Mouse (Mus musculus): Measurements from ENCODE around the gene Rprml.

Gene Rprml

GRCm38 (mm10) chr11:103649301-103649982, at the start of gene Rprml:
Gene Rprml, plus strand, starts transcription at chr11:103649570.
- DNase-seq (ENCODE audit: low read depth): no peak

DNA sequence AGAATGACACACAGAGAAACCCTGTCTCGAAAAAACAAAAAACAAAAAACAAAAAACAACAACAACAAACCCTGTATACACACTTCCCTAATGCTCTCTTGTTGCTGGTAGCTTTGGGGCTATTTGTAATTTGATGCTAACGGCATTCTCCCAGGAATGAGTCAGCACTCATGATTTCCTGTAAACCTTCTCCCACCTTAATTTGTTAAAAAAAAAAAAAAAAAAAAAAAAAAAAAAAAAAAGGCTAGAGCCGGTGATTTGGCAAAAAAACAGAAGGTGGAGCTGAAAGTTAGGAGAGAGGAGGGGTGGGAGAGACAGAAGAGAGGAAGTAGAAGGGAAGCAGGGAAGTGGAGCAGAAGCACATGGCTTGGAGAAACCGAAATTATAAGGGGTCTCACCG, 42.8 kb upstream of the Rprml start:
- no peak for DNase-seq (ENCODE audit: low read depth)

DNA sequence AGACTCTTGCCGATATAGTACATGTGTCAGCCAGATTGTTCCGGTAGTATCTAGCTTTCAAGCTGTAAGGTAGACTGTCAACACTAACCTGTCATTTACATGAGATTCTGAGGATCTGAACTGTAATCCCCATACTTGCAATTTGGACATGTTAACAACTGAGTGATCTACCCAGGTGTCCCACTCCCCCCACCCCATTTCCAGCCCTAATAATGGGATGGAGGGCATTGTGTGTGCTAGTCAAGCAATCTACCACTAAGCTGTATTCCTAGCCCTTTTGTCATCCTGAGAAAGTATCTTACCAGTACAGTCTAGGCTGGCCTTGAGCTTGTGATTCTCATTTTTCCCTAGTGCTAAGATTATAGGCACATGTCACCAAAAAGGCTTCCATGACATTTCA, 38.6 kb upstream of the Rprml start:
- DNase-seq (ENCODE audit: low read depth): no peak

GRCm38 (mm10) chr11:103621040-103621439, 28.3 kb upstream of the Rprml start, which contains the start of gene Gm884:
Gene Gm884, minus strand, starts transcription at chr11:103621140.
- DNase-seq (ENCODE audit: low read depth): no peak

- no peak for DNase-seq (ENCODE audit: low read depth)
Observed at GRCm38 (mm10) chr11:103627453-103627852, 21.9 kb upstream of the Rprml start.

GRCm38 (mm10) chr11:103634806-103635205, 14.6 kb upstream of the Rprml start:
- DNase-seq (ENCODE audit: low read depth): no peak

GRCm38 (mm10) chr11:103635481-103635880, 13.9 kb upstream of the Rprml start:
- DNase-seq (ENCODE audit: low read depth): no peak

- DNase-seq (ENCODE audit: low read depth): no peak
Observed at GRCm38 (mm10) chr11:103636261-103636660, 13.1 kb upstream of the Rprml start.

GRCm38 (mm10) chr11:103638790-103639189, 10.6 kb upstream of the Rprml start, which contains the start of gene Lyzl6:
Gene Lyzl6, minus strand, starts transcription at chr11:103638890.
- DNase-seq (ENCODE audit: low read depth): no peak

- peak; percentile 52 for DNase-seq (ENCODE audit: low read depth)
Observed at GRCm38 (mm10) chr11:103639407-103639946, 9.9 kb upstream of the Rprml start.

GRCm38 (mm10) chr11:103643211-103643610, 6.2 kb upstream of the Rprml start:
- DNase-seq (ENCODE audit: low read depth): no peak

DNA sequence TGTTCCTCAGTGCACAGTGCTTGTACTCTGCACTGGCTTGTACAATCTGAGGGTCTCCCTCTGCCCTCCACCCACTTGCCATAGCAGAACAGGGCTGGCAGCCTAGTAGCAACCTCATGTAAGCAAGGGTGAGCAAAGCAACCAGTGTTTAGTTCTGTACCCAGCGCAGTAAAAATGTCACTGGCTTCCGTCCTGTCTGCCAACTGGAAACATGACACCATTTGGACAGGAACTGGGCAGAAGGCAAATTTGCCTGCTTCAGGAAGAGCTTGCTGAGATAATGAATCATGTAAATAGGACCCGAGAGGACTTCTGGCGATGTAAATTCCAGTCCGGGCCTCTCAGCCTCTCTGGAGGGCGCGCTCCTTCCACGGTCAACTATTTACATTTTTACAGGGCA, 3.6 kb upstream of the Rprml start:
- DNase-seq (ENCODE audit: low read depth): no peak

DNA sequence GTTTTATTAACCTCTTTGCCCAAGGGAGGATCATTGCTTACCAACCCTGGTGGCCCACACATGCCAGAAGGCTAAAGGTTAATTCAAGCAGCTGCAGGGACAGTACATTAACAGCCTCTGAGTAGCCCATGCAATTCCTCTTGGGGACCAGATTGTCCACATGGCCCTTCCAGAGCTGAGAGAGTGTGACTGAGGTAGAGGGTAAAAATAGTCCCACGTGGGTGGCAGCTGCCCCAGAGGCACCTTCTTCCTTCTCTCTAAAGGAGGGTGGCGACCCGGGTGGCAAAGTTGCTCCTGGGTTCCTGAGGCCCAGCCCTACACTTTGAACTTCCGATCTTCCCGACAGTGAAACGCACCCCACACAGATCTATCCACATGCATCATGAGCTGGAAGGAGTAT, 3.1 kb upstream of the Rprml start:
- DNase-seq (ENCODE audit: low read depth): no peak

- no peak for DNase-seq (ENCODE audit: low read depth)
Observed at GRCm38 (mm10) chr11:103647921-103648620, 1.3 kb upstream of the Rprml start.

DNA sequence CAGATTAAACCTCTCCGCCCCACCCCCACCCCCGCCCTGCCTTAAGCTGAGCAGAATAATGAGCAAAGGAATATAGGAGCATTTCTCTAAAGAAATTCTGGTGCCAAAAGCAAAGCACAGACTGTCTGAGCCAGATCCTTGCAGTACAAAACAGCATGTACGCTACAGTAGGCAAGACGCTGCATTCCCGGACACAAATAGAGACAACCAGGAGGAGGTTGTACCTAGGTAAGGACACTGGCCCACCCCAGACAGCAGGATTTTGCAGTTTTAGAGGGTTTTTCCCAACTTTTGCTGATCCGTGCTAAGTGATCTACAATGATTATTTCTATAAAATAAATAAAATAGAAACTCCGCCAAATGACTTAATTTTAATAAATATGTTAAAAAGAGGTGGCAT, 714 bp upstream of the Rprml start:
- DNase-seq (ENCODE audit: low read depth): no peak

GRCm38 (mm10) chr11:103649983-103650493, 668 bp downstream of the Rprml start:
- DNase-seq (ENCODE audit: low read depth): no peak

DNA sequence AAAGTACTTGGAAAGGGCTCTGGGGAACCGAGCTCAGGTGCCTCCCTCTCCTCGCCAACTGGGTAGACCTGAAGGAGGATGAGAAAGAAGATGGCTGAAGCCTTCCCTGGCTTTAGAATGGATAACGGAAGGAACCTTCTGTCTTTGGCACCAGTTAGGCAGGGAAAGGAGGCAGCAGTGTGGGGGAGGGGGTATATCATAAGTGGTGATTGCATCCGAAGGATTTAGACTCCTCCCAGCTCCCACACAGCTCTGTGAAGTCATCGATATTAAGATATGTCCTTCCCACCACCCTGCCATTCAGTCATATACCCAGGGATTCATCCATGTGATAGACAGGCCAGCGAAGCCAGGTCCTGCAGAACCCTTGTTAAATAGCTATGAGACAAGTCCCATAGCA, 2.1 kb downstream of the Rprml start:
- DNase-seq (ENCODE audit: low read depth): no peak

DNA sequence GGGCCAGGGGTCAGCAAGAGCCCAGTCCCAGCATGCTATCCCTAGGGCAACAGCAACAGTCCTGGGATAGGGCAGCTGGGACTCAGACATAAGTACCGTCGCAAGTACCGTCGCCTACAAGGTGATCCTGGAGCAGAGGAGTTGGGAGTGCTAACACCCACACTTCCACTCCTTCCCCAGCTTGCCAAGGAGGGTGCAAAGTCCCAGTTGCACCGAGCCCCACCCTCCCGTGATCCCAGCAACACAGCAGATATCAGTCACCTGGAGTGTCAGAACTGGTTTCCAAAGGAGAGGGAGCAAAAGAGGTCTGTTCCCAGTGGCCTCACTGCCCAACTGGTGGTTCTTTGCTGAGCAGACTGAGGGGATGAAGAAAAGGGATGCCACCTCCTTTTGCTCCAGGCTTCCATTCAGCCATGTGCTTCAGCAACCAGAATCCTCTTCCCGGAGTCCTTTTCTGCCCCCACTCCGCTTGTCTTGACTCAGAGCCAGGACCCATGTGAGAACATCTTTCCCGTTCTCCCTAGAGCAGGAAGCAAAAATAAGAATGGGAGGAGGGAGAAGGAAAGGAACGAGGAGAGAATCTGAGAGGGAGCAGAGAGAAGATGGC, 4.1 kb downstream of the Rprml start:
- no peak for DNase-seq (ENCODE audit: low read depth)

DNA sequence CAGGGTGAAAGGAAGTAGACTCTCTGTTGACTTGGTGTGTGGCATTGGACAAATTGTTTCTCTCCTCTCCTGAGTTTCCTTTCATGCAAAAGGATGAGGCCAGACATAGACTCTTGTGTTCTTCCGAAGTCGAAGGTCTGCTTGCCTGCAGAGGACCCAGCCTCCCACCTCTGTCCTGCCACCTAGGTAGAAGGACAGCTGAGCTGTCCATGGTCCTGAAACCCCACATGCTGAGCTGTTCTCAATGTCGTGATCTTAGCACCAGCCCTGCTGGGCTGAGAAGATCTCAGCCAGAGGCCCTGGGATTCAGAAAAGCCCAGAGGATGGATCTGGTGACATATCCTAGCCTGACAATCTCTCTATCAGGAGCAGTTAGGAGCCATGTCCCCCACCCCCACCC, 7.2 kb downstream of the Rprml start:
- DNase-seq (ENCODE audit: low read depth): peak; percentile 31

- DNase-seq (ENCODE audit: low read depth): no peak
Observed at GRCm38 (mm10) chr11:103658189-103658588, 8.8 kb downstream of the Rprml start.

DNA sequence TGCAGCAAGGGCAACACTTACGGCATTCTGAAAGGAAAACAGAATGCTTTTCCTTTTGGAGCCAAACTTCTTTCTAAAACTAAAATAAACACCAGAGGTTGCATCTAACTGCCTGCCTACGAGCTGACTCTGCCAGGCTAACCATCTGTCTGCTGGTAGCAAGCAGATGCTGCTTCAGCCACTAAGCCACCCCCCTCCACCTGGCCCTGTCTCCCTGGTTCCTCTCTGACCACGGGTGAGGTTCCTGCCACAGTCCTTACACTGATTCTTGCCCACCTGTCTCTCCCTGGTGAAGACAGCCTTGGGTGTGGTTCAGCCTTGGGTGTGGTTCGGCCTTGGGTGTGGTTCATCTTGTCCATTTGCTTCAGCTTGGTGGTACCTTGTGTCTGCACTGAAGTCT, 12.5 kb downstream of the Rprml start:
- DNase-seq (ENCODE audit: low read depth): no peak

DNA sequence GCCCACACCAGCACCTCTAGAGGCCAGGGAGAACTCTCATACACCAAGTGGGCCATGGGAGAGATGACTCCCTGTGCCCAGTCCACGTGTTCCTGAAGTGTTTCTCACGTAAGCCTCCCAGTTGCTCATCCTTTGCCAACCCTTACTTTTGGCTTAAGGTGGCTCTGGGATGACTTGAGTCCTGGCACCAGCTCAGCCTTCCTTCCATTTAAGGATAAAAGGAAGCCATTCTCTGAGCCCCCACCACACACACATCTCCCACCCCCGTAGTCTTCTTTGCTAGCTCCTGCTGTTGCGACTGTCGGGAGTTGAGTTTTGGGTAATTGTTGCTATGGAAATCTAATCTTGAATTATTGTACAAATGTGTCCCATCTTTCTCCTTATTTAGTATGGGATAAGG, 13.2 kb downstream of the Rprml start:
- no peak for DNase-seq (ENCODE audit: low read depth)

DNA sequence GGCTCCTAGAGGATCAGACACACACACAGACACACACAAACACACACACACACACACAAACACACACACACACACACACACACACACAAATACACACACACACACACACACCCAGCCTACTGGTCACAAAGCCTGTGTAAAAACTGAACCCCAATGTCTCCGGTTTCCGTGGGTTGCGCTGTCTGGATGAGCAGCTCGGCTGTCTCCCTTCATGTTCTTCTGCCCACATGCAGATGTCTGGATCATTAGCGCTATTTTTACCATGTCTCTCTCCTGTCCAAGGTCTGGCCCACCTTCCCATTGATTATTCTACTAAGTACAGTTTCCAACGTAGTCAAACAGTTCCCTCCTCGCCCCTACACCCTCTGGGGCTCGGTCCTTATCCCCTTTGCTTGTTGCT, 13.7 kb downstream of the Rprml start:
- no peak for DNase-seq (ENCODE audit: low read depth)

Measured in naive thymus-derived CD4-positive, alpha-beta T cell, adult 2 months (primary cell).